7 mouse cellular contexts compared by ENCODE assay signal in genomic region chr10:88146707-88147477, GRCm38 (mm10). TPM values are rescaled to one million over a fixed set of nuclear protein-coding genes. Genes with fewer than 3 reads are reported as not detected.
DNase-seq lines count a peak whose midpoint lies in the region; ATAC-seq lines count a peak whose summit lies in the region.

TSS of gene Parpbp (minus strand) at chr10:88146941.
TSS of gene Nup37 (plus strand) at chr10:88146992.

- H3K27ac ChIP-seq in intestine, embryonic 16.5 days (ENCODE audit: low read length) = peak within 1 kb of the TSS; percentile 33
- no peak within 1 kb of the TSS for H3K27ac ChIP-seq in midbrain, embryonic 11.5 days (ENCODE audit: low read depth, low read length)

- intact Hi-C loops in left cerebral cortex, postnatal 36 days (cut with DNase I) = no loop called here

- H3K36me3 ChIP-seq in intestine, embryonic 16.5 days (ENCODE audit: control insufficient read depth, insufficient read depth, low read length) = no peaks in the 10 kb centered on the region
- no peaks in the 10 kb centered on the region for H3K36me3 ChIP-seq in midbrain, embryonic 11.5 days (ENCODE audit: control insufficient read depth, insufficient read depth, low read length)

- peaks cover 14% of the 10 kb centered on the region for H3K4me1 ChIP-seq in intestine, embryonic 16.5 days (ENCODE audit: control insufficient read depth, insufficient read depth, low read length)
- H3K4me1 ChIP-seq in midbrain, embryonic 11.5 days (ENCODE audit: control insufficient read depth, insufficient read depth, low read length) = peaks cover 11% of the 10 kb centered on the region

- under 1% methylated on average over 53 of the region's 53 CpGs for WGBS in intestine, embryonic 16.5 days
- WGBS in midbrain, embryonic 11.5 days = under 1% methylated on average over 52 of the region's 53 CpGs

- H3K9me3 ChIP-seq in intestine, embryonic 16.5 days (ENCODE audit: control insufficient read depth, low read length) = no peaks in the 10 kb centered on the region
- no peaks in the 10 kb centered on the region for H3K9me3 ChIP-seq in midbrain, embryonic 11.5 days (ENCODE audit: control insufficient read depth, low read length)

- peak; percentile 99 for ATAC-seq in intestine, embryonic 16.5 days
- peak; percentile 98 for ATAC-seq in midbrain, embryonic 11.5 days (ENCODE audit: low FRiP score)

- H3K4me2 ChIP-seq in intestine, embryonic 16.5 days (ENCODE audit: low read depth, low read length) = peak within 1 kb of the TSS; percentile 81
- peak within 1 kb of the TSS; percentile 58 for H3K4me2 ChIP-seq in midbrain, embryonic 11.5 days

- DNase-seq in adrenal gland, adult 2 months = peak; percentile 92
- peak; percentile 73 for DNase-seq in embryo, embryonic 11.5 days (ENCODE audit: low read depth, low spot score)
- peak; percentile 87 for DNase-seq in gastrocnemius, postnatal 4 days (ENCODE audit: low spot score in 2 of 2)
- peak; percentile 82 to 84 for DNase-seq in left cerebral cortex, postnatal 36 days (ENCODE audit: low spot score in 2 of 2)
- peak; percentile 98 for DNase-seq in midbrain, embryonic 11.5 days (ENCODE audit: low spot score, missing footprints)
- DNase-seq in skeletal muscle tissue, adult 2 months (ENCODE audit: low read depth, low spot score) = peak; percentile 60

- H3K9ac ChIP-seq in intestine, embryonic 16.5 days (ENCODE audit: low read depth, low read length) = peak within 1 kb of the TSS; percentile 80
- H3K9ac ChIP-seq in midbrain, embryonic 11.5 days (ENCODE audit: low read length) = peak within 1 kb of the TSS; percentile 82

- no peaks in the 10 kb centered on the region for H3K27me3 ChIP-seq in intestine, embryonic 16.5 days (replicated peaks; ENCODE audit: control insufficient read depth, insufficient read depth, low read length)
- H3K27me3 ChIP-seq in midbrain, embryonic 11.5 days (ENCODE audit: control insufficient read depth, insufficient read depth, low read length) = no peaks in the 10 kb centered on the region

- H3K4me3 ChIP-seq in intestine, embryonic 16.5 days (ENCODE audit: low read length) = peak within 1 kb of the TSS; percentile 64
- H3K4me3 ChIP-seq in midbrain, embryonic 11.5 days (ENCODE audit: low read depth, low read length) = peak within 1 kb of the TSS; percentile 86

RNA-seq across cellular contexts. Expression of gene Parpbp, which starts in this region (rescaled TPM):
- total RNA-seq in adrenal gland, adult 2 months (2021) = under 1 TPM; 0.62 to 0.89 TPM
- polyA plus RNA-seq in adrenal gland, adult 2 months (2012; rRNA removed) = 0.12 and 0.20 TPM in 2 replicates
- 1 to 10 TPM; 3.2 to 3.7 TPM for total RNA-seq in gastrocnemius, postnatal 4 days (2021)
- polyA plus RNA-seq in intestine, embryonic 16.5 days (2015; fragmentation: Nextera tagmentation; extraction: Ambion mirVana) = 7.8 and 10.2 TPM in 2 replicates
- under 1 TPM; 0.39 to 0.84 TPM for total RNA-seq in left cerebral cortex, postnatal 36 days (2021)
- polyA plus RNA-seq in midbrain, embryonic 11.5 days (2014; fragmentation: Nextera tagmentation; extraction: Ambion mirVana) = 13.9 and 15.9 TPM in 2 replicates

RNA-seq across cellular contexts. Expression of gene Nup37, which starts in this region (rescaled TPM):
- 10 to 100 TPM in 1 of 2 experiments, 1 to 10 TPM in 1; 7.1 to 12.0 TPM for total RNA-seq in adrenal gland, adult 2 months (2021)
- polyA plus RNA-seq in adrenal gland, adult 2 months (2012; rRNA removed) = 0.80 and 0.95 TPM in 2 replicates
- 10 to 100 TPM; 10.2 to 14.1 TPM for total RNA-seq in gastrocnemius, postnatal 4 days (2021)
- 59.1 and 66.3 TPM in 2 replicates for polyA plus RNA-seq in intestine, embryonic 16.5 days (2015; fragmentation: Nextera tagmentation; extraction: Ambion mirVana)
- 1 to 10 TPM; 5.7 to 7.0 TPM for total RNA-seq in left cerebral cortex, postnatal 36 days (2021)
- polyA plus RNA-seq in midbrain, embryonic 11.5 days (2014; fragmentation: Nextera tagmentation; extraction: Ambion mirVana) = 101 and 113 TPM in 2 replicates

Comparison
In these comparisons a context has a peak if more than half of its experiments do, and no peak if none do; other contexts are left out.
1. RNA of gene Nup37 (polyA plus RNA-seq): 101 to 113 TPM in midbrain, embryonic 11.5 days and 59.1 to 66.3 TPM in intestine, embryonic 16.5 days; 0.80 to 0.95 TPM in adrenal gland, adult 2 months; every median in the first group is over 10 times any median in the second.
2. Peak in every context shown above with its lines, with median percentiles within 50 percentile points of each other: DNase-seq.